Mouse (Mus musculus) embryonic stem cell, embryonic (primary cell): ENCODE results near the gene Otos.

ENCODE experiments used
- CTCF ChIA-PET, 4 experiments: fragments of 300-600 bp in 2 of 4; fragments of 350-600 bp in 2 of 4; sonication (Branson Sonifier 250); formaldehyde crosslinking; loops; one replicate each; lab custom pipeline; 2022; ENCODE audit warnings: inconsistent platforms in 2 of 4; lab: Charles Lee
- POLR2A ChIA-PET, 4 experiments: fragments of 300-600 bp in 2 of 4; fragments of 350-600 bp in 2 of 4; sonication (Branson Sonifier 250); formaldehyde crosslinking; loops; one replicate each; lab custom pipeline; 2022; ENCODE audit warnings: antibody characterized with exemption in 4 of 4, inconsistent platforms in 1 of 4; lab: Charles Lee

The Otos gene

GRCm38 (mm10) chr1:92634569-92634968 lies 14.1 kb downstream of the Otos start:
- ChIA-PET CTCF (interaction anchor here in 2 of 4 experiments (0.8 to 1.7 kb wide), 3 partner anchors 14 to 672 kb away, joined by 3 to 5 read pairs (median 5); partner anchors contain the start of gene Otos (in 1 of the 2)), POLR2A (interaction anchor here in 1 of 4 experiments (0.6 to 1.2 kb wide), 2 partner anchors 198 to 222 kb away, joined by 3 to 4 read pairs; no protein-coding TSS in a partner anchor)

- POLR2A ChIA-PET, result no interaction called here
- CTCF ChIA-PET, result interaction anchor here in 3 of 4 experiments (0.6 to 1.7 kb wide), 6 partner anchors 8 to 671 kb away, joined by 3 to 5 read pairs (median 4); partner anchors contain the start of genes Otos (in 2 of the 3) and Cops9 (in 1 of the 3)
Observed at GRCm38 (mm10) chr1:92633726-92634125, 14.9 kb downstream of the Otos start.

- CTCF ChIA-PET, result interaction anchor here in 3 of 4 experiments (0.7 to 1.2 kb wide), 7 partner anchors 8 to 114 kb away, joined by 3 to 5 read pairs (median 3); partner anchors contain the start of genes Otos (in 2 of the 3) and Cops9 (in 1 of the 3)
- POLR2A ChIA-PET, result interaction anchor here in 2 of 4 experiments (0.5 to 1.0 kb wide), 2 partner anchors 9 to 234 kb away, joined by 3 to 7 read pairs; partner anchors contain the start of gene Cops9 (in 1 of the 2)
Observed at GRCm38 (mm10) chr1:92632948-92633347, 15.7 kb downstream of the Otos start.

- ChIA-PET CTCF (interaction anchor here in 1 of 4 experiments (1.2 kb wide), 2 partner anchors 111 to 113 kb away, joined by 3 to 5 read pairs; no protein-coding TSS in a partner anchor), POLR2A (no interaction called here)
Observed at GRCm38 (mm10) chr1:92632196-92632595, 16.4 kb downstream of the Otos start.

DNA sequence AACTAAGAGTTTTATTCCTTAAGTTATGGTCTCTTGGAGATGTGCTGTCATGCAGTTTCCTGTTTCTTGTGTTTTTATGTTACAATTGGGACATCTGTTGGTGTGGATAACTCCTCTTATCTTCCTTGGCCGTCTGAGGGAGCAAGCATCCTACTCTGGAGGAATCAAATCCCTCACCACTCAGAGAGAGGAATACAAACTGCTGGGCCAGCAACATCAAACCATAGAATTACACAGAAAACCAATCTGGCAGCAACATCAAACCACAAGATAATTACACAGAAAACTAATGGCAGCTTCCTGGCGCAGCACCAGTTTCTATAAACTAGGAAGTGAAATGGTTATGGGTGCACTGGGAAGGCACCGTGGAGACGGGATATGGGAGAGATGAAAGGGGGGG lies 20.4 kb downstream of the Otos start:
- POLR2A ChIA-PET, result no interaction called here
- CTCF ChIA-PET, result no interaction called here

- ChIA-PET CTCF (no interaction called here), POLR2A (interaction anchor here in 1 of 4 experiments (0.5 kb wide), 1 partner anchor 12 kb away, joined by 3 read pairs; no protein-coding TSS in a partner anchor)
Observed at GRCm38 (mm10) chr1:92618360-92618759, 30.3 kb downstream of the Otos start.

DNA sequence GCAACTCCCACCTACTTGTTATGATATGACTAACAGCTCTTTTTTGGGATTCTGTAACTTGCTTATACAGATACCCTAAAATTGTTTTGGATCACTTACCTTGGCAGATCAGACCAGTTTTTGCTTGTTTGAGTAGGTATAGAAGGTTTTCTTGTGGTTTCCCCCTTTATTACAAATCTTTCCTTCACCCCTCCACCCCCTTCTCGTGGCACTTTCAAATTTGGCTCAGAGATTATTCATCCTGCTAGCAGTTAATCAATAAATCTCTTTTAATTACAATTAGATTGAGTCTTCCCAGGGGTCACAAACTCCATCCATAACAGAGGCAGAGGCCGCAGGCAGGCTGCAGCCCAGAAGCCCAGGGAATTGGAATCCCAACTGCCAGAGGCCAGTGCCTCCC lies 31.2 kb downstream of the Otos start, which contains the start of gene Olfr12:
Gene Olfr12, plus strand, starts transcription at position 301 of the 400 bp plus-strand sequence.
- CTCF ChIA-PET, result interaction anchor here in 1 of 4 experiments (1.0 kb wide), 1 partner anchor 30 kb away, joined by 4 read pairs; no protein-coding TSS in a partner anchor
- POLR2A ChIA-PET, result no interaction called here

GRCm38 (mm10) chr1:92616046-92616445 lies 32.6 kb downstream of the Otos start:
- CTCF ChIA-PET, result interaction anchor here in 2 of 4 experiments (0.7 to 2.1 kb wide), 3 partner anchors 32 to 218 kb away, joined by 3 to 14 read pairs (median 3); partner anchors contain the start of gene Otos (in 2 of the 2)
- POLR2A ChIA-PET, result interaction anchor here in 1 of 4 experiments (0.7 kb wide), 2 partner anchors 952 to 1316 kb away, joined by 3 read pairs; no protein-coding TSS in a partner anchor

- CTCF ChIA-PET, result interaction anchor here in 2 of 4 experiments (0.6 to 2.1 kb wide), 4 partner anchors 34 to 219 kb away, joined by 4 to 14 read pairs (median 5); partner anchors contain the start of gene Otos (in 1 of the 2)
- POLR2A ChIA-PET, result interaction anchor here in 1 of 4 experiments (1.8 kb wide), 1 partner anchor 141 kb away, joined by 4 read pairs; the partner anchor contains the start of gene Ndufa10
Observed at GRCm38 (mm10) chr1:92614516-92614915, 34.1 kb downstream of the Otos start.

DNA sequence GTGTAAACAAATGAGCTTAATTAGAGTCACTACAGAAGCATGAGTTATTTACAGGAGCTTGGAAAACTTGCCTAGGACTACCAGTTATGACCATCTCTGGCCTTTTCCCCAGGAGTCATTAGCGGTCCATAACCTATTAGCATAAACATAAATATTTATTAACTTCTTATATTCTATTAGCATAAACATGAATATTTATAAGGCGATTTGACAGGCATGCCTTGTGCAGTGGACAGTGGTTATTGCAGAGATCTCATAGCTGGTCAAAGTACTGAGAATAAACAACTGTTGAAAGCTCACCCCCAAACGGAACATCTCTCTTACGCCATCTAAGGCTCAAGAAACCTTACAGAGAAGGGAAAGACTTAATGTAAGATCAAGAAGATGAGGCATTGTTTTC lies 35.5 kb downstream of the Otos start:
- CTCF ChIA-PET, result interaction anchor here in 2 of 4 experiments (0.6 to 1.4 kb wide), 2 partner anchors 92 to 515 kb away, joined by 3 to 10 read pairs; no protein-coding TSS in a partner anchor
- POLR2A ChIA-PET, result interaction anchor here in 1 of 4 experiments (0.7 to 1.8 kb wide), 2 partner anchors 140 to 1012 kb away, joined by 3 to 4 read pairs; partner anchors contain the start of gene Ndufa10

- ChIA-PET POLR2A (interaction anchor here in 1 of 4 experiments (1.6 kb wide), 1 partner anchor 138 kb away, joined by 4 read pairs; the partner anchor contains the start of gene Ndufa10), CTCF (interaction anchor here in 3 of 4 experiments (0.6 to 1.1 kb wide), 6 partner anchors 17 to 979 kb away, joined by 3 to 8 read pairs (median 4); partner anchors contain the start of gene Olfr1411 (in 1 of the 3))
Observed at GRCm38 (mm10) chr1:92611008-92611407, 37.6 kb downstream of the Otos start.

DNA sequence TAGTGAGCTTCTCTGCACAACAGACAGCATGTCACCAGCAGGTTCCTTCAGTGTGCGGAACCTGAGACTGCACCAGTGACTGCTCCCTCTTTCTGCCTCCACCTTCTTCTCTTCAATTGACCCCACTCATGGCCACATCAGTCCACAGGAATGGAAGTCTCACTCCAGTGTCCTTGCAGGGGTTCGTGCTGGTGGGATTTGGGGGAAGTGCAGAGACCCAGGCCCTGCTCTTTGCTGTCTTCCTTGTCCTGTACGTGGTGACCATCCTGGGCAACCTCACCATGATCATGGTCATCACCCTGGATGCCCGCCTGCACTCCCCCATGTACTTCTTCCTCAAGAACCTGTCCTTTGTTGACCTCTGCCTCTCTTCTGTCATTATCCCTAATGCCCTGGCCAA lies 40.9 kb downstream of the Otos start:
- POLR2A ChIA-PET, result no interaction called here
- CTCF ChIA-PET, result interaction anchor here in 1 of 4 experiments (0.8 kb wide), 1 partner anchor 41 kb away, joined by 5 read pairs; the partner anchor contains the start of gene Otos

DNA sequence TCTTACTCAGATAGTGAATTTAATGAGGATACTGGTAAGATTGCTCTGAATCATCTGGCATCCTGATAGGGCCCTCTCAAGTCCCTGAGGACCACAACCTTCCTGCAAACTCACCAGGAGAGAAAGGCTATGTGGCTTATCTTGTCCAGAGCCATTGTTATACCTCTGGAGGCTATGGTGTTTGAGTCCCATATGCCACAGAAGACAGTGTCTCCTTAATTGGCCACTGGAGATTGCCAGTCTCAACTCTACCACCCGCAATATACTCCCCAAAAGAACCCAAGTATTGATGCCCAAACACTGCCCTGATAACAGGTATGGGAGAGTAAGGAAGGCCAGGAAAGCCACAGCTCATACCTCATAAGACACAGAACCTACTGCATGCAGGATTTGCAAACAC lies 43.2 kb downstream of the Otos start, which contains the start of gene Olfr1410:
Gene Olfr1410, plus strand, starts transcription at position 301 of the 400 bp plus-strand sequence.
- CTCF ChIA-PET, result interaction anchor here in 2 of 4 experiments (0.5 to 1.0 kb wide), 2 partner anchors 43 to 83 kb away, joined by 3 read pairs; partner anchors contain the start of gene Otos (in 1 of the 2)
- POLR2A ChIA-PET, result no interaction called here

DNA sequence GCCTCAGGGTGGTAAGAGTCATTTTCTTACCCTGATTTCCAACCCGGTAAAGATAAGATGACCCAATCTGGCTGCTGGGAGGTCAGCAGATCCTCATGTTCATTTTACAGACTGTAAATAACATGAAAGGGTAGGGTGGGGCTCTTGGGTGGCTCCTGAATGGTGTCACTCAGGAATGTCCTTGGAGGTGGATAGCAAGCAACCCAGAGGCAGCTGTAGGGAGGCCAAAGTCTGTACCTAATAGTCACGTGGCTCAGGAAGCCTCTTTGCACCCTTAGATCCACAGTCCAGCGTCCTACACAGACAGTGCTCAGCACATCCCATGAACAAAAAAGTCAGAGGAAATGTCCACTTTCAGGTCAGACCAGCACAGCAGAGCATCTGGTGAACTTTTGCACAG lies 52.6 kb downstream of the Otos start:
- POLR2A ChIA-PET, result no interaction called here
- CTCF ChIA-PET, result no interaction called here
